Mouse (Mus musculus) hindbrain, embryonic 15.5 days (tissue): ENCODE results near the gene Ppcdc. TPM values are rescaled to one million over a fixed set of nuclear protein-coding genes. Genes with fewer than 3 reads are reported as not detected.

ENCODE experiments used
- ATAC-seq: fragments of 200-750 bp; cut with Nextera tagmentation; 2 replicates; pipeline ENCODE4 v1.8.0; 2017; ENCODE audit warnings: low read depth, moderate number of reproducible peaks, moderate TSS enrichment; ENCODE audit not compliant: low FRiP score
- H3K27ac ChIP-seq: fragments of 300-500 bp; sonication (generic); replicated peaks from 2 replicates; pipeline ENCODE4 v1.5.1; 2015; ENCODE audit warnings: mild to moderate bottlenecking, inconsistent platforms
- H3K27me3 ChIP-seq: fragments of 300-500 bp; sonication (generic); 2 replicates; pipeline ENCODE4 v1.6.1; 2015; ENCODE audit warnings: control low read depth, inconsistent platforms
- H3K36me3 ChIP-seq: fragments of 300-500 bp; sonication (generic); 2 replicates; pipeline ENCODE4 v1.6.1; 2015; ENCODE audit warnings: control low read depth, inconsistent platforms
- H3K4me1 ChIP-seq: fragments of 300-500 bp; sonication (generic); replicated peaks from 2 replicates; pipeline ENCODE4 v1.6.1; 2015; ENCODE audit warnings: control low read depth, inconsistent platforms
- H3K4me2 ChIP-seq: fragments of 300-500 bp; sonication (generic); 2 replicates; pipeline ENCODE4 v1.6.1; 2015; ENCODE audit warnings: moderate library complexity, mild to moderate bottlenecking, inconsistent platforms
- H3K4me3 ChIP-seq: fragments of 300-500 bp; sonication (generic); 2 replicates; pipeline ENCODE4 v1.5.1; 2015; ENCODE audit warnings: mild to moderate bottlenecking, inconsistent platforms
- H3K9ac ChIP-seq: fragments of 300-500 bp; sonication (generic); 2 replicates; pipeline ENCODE4 v1.6.1; 2015; ENCODE audit warnings: inconsistent platforms
- H3K9me3 ChIP-seq: fragments of 300-500 bp; sonication (generic); 2 replicates; pipeline ENCODE4 v1.6.1; 2016; ENCODE audit warnings: control low read depth, inconsistent platforms
- WGBS: fragments of 180-500 bp; shearing (Covaris S2); methylation state at CpG from one replicate; pipeline ENCODE4 v1.1.7; 2015; 5-methylcytosine and 5-hydroxymethylcytosine counted together
- polyA plus RNA-seq: library from polyadenylated mRNA; unstranded; fragments of >200 nt; fragmentation: Nextera tagmentation; extraction: Ambion mirVana; gene quantifications from 2 replicates; pipeline ENCODE4 v1.2.1, GENCODE M21; 2015

The Ppcdc gene
- polyA plus RNA-seq, 1 experiment from 2014 or later, result 21.3 TPM

GRCm38 (mm10) chr9:57425116-57425515 lies 14.8 kb downstream of the Ppcdc start:
- H3K36me3 ChIP-seq, result no peaks in the 10 kb centered on the region
- no peak overlapping the region for H3K4me2 ChIP-seq
- H3K27me3 ChIP-seq, result no peaks in the 10 kb centered on the region
- no peak overlapping the region for H3K27ac ChIP-seq
- no peaks in the 10 kb centered on the region for H3K9me3 ChIP-seq
- H3K9ac ChIP-seq, result no peak overlapping the region
- H3K4me3 ChIP-seq, result no peak overlapping the region
- no peak for ATAC-seq
- 81% methylated on average over 3 of the region's 3 CpGs for WGBS
- H3K4me1 ChIP-seq, result peaks cover 19% of the 10 kb centered on the region

GRCm38 (mm10) chr9:57424066-57424465 lies 15.9 kb downstream of the Ppcdc start:
- no peak overlapping the region for H3K9ac ChIP-seq
- no peaks in the 10 kb centered on the region for H3K9me3 ChIP-seq
- ATAC-seq, result no peak
- 77% methylated on average over 6 of the region's 6 CpGs for WGBS
- H3K4me3 ChIP-seq, result no peak overlapping the region
- no peaks in the 10 kb centered on the region for H3K36me3 ChIP-seq
- H3K27ac ChIP-seq, result no peak overlapping the region
- H3K27me3 ChIP-seq, result no peaks in the 10 kb centered on the region
- H3K4me1 ChIP-seq, result peaks cover 26% of the 10 kb centered on the region
- H3K4me2 ChIP-seq, result no peak overlapping the region

- H3K4me1 ChIP-seq, result peaks cover 26% of the 10 kb centered on the region
These were observed 18.2 kb downstream of the Ppcdc start for GRCm38 (mm10) chr9:57421688-57422111.

GRCm38 (mm10) chr9:57421121-57421571 lies 18.8 kb downstream of the Ppcdc start:
- no peak for ATAC-seq
- no peaks in the 10 kb centered on the region for H3K27me3 ChIP-seq
- no peaks in the 10 kb centered on the region for H3K9me3 ChIP-seq
- H3K36me3 ChIP-seq, result no peaks in the 10 kb centered on the region
- no peak overlapping the region for H3K9ac ChIP-seq
- 81% methylated on average over 9 of the region's 9 CpGs for WGBS
- peak overlapping the region; percentile 71 for H3K27ac ChIP-seq
- 0 out of 2 replicates have a peak overlapping the region, but pooled peaks have one; percentile 17 for H3K4me2 ChIP-seq
- no peak overlapping the region for H3K4me3 ChIP-seq
- H3K4me1 ChIP-seq, result peaks cover 26% of the 10 kb centered on the region

More at GRCm38 (mm10) chr9:57421688-57422111, 18.2 kb downstream of the Ppcdc start:
- WGBS, result 64% methylated on average over 5 of the region's 5 CpGs
- H3K27ac ChIP-seq, result no peak overlapping the region
- no peak overlapping the region for H3K4me2 ChIP-seq
- H3K9me3 ChIP-seq, result no peaks in the 10 kb centered on the region
- H3K4me3 ChIP-seq, result no peak overlapping the region
- ATAC-seq, result no peak
- H3K9ac ChIP-seq, result no peak overlapping the region
- H3K27me3 ChIP-seq, result no peaks in the 10 kb centered on the region
- H3K36me3 ChIP-seq, result no peaks in the 10 kb centered on the region

GRCm38 (mm10) chr9:57420321-57421120 lies 19.4 kb downstream of the Ppcdc start:
- Histone ChIP-seq H3K4me1 (peaks cover 26% of the 10 kb centered on the region), H3K36me3 (no peaks in the 10 kb centered on the region), H3K27me3 (no peaks in the 10 kb centered on the region), H3K4me2 (peak overlapping the region; percentile 17; the same call in 1 of the 2 replicates), H3K4me3 (no peak overlapping the region), H3K9ac (no peak overlapping the region), H3K9me3 (no peaks in the 10 kb centered on the region), H3K27ac (peak overlapping the region; percentile 71)
- 52% methylated on average over 20 of the region's 20 CpGs for WGBS
- ATAC-seq, result peak; percentile 91

- H3K4me1 ChIP-seq, result peaks cover 26% of the 10 kb centered on the region
- H3K4me3 ChIP-seq, result no peak overlapping the region
- H3K9ac ChIP-seq, result no peak overlapping the region
- no peak for ATAC-seq
- H3K4me2 ChIP-seq, result no peak overlapping the region
- no peaks in the 10 kb centered on the region for H3K36me3 ChIP-seq
- WGBS, result 87% methylated on average over 16 of the region's 16 CpGs
- no peaks in the 10 kb centered on the region for H3K27me3 ChIP-seq
- H3K9me3 ChIP-seq, result no peaks in the 10 kb centered on the region
- H3K27ac ChIP-seq, result peak overlapping the region; percentile 71
These were observed 20.2 kb downstream of the Ppcdc start for GRCm38 (mm10) chr9:57419521-57420267.

- peaks cover 26% of the 10 kb centered on the region for H3K4me1 ChIP-seq
- H3K36me3 ChIP-seq, result no peaks in the 10 kb centered on the region
- H3K4me3 ChIP-seq, result no peak overlapping the region
- H3K9me3 ChIP-seq, result no peaks in the 10 kb centered on the region
- no peak for ATAC-seq
- no peak overlapping the region for H3K4me2 ChIP-seq
- H3K27ac ChIP-seq, result no peak overlapping the region
- H3K27me3 ChIP-seq, result no peaks in the 10 kb centered on the region
- H3K9ac ChIP-seq, result no peak overlapping the region
- 87% methylated on average over 8 of the region's 8 CpGs for WGBS
These were observed 22.6 kb downstream of the Ppcdc start for GRCm38 (mm10) chr9:57417341-57417740.

GRCm38 (mm10) chr9:57407120-57407905 lies 32.6 kb downstream of the Ppcdc start:
- H3K4me2 ChIP-seq, result no peak overlapping the region
- H3K4me1 ChIP-seq, result no peaks in the 10 kb centered on the region
- H3K27me3 ChIP-seq, result no peaks in the 10 kb centered on the region
- WGBS, result 92% methylated on average over 9 of the region's 9 CpGs
- H3K9ac ChIP-seq, result no peak overlapping the region
- H3K36me3 ChIP-seq, result no peaks in the 10 kb centered on the region
- no peak for ATAC-seq
- no peaks in the 10 kb centered on the region for H3K9me3 ChIP-seq
- H3K27ac ChIP-seq, result no peak overlapping the region
- H3K4me3 ChIP-seq, result no peak overlapping the region

GRCm38 (mm10) chr9:57406395-57406794 lies 33.5 kb downstream of the Ppcdc start:
- no peak overlapping the region for H3K9ac ChIP-seq
- H3K4me3 ChIP-seq, result no peak overlapping the region
- no peak overlapping the region for H3K4me2 ChIP-seq
- H3K27ac ChIP-seq, result no peak overlapping the region
- H3K9me3 ChIP-seq, result no peaks in the 10 kb centered on the region
- no peaks in the 10 kb centered on the region for H3K27me3 ChIP-seq
- no peaks in the 10 kb centered on the region for H3K4me1 ChIP-seq
- H3K36me3 ChIP-seq, result no peaks in the 10 kb centered on the region
- WGBS, result 92% methylated on average over 5 of the region's 5 CpGs
- ATAC-seq, result no peak

- H3K4me2 ChIP-seq, result no peak overlapping the region
- H3K4me1 ChIP-seq, result no peaks in the 10 kb centered on the region
- H3K9me3 ChIP-seq, result no peaks in the 10 kb centered on the region; the same call in 1 of the 2 replicates
- ATAC-seq, result no peak
- H3K9ac ChIP-seq, result no peak overlapping the region
- no peak overlapping the region for H3K4me3 ChIP-seq
- H3K27me3 ChIP-seq, result no peaks in the 10 kb centered on the region
- H3K27ac ChIP-seq, result no peak overlapping the region
- WGBS, result 91% methylated on average over 5 of the region's 5 CpGs
- H3K36me3 ChIP-seq, result no peaks in the 10 kb centered on the region
These were observed 35.9 kb downstream of the Ppcdc start for GRCm38 (mm10) chr9:57404036-57404435.

GRCm38 (mm10) chr9:57402318-57403251 lies 37.3 kb downstream of the Ppcdc start:
- H3K4me2 ChIP-seq, result no peak overlapping the region
- H3K9me3 ChIP-seq, result no peaks in the 10 kb centered on the region; the same call in 1 of the 2 replicates
- WGBS, result 91% methylated on average over 15 of the region's 15 CpGs
- H3K4me1 ChIP-seq, result no peaks in the 10 kb centered on the region
- H3K9ac ChIP-seq, result no peak overlapping the region
- H3K4me3 ChIP-seq, result no peak overlapping the region
- no peaks in the 10 kb centered on the region for H3K27me3 ChIP-seq
- ATAC-seq, result no peak
- H3K36me3 ChIP-seq, result no peaks in the 10 kb centered on the region
- H3K27ac ChIP-seq, result no peak overlapping the region
